Mouse (Mus musculus): Measurements from ENCODE around the gene Rita1.

GRCm38 (mm10) chr5:120574469-120575063 is 37.8 kb downstream of the Rita1 start:
- TF ChIP-seq CTCF (IDR thresholded peaks at IDR 0.05; ENCODE audit: extremely low read depth, insufficient read depth, insufficient read length, insufficient replicate concordance) (no peak), POLR2A (IDR thresholded peaks at IDR 0.05; ENCODE audit: low read depth, low read length) (no peak)
